Mouse (Mus musculus) testis, adult 2 months (tissue): Measurements from ENCODE around the gene Tbc1d1.

ENCODE experiments used
- CTCF ChIP-seq: fragments of 200-500 bp; IDR thresholded peaks from 2 replicates; pipeline ENCODE4 v1.5.1; 2012; ENCODE audit warnings: low read depth, mild to moderate bottlenecking, inconsistent platforms, low read length, moderate library complexity; ENCODE audit not compliant: control insufficient read depth, insufficient read depth, insufficient replicate concordance
- POLR2A ChIP-seq: fragments of 200-500 bp; IDR thresholded peaks from 2 replicates; pipeline ENCODE4 v1.6.1; 2012; ENCODE audit warnings: low read depth, mild to moderate bottlenecking, inconsistent platforms, low read length, moderate library complexity; ENCODE audit not compliant: control insufficient read depth

- TF ChIP-seq CTCF: no peak
- no peak for TF ChIP-seq POLR2A
Measured at GRCm38 (mm10) chr5:64153319-64153718, 2.8 kb upstream of the Tbc1d1 start.
